Mouse (Mus musculus): Measurements from ENCODE around the gene Kpna3. TPM values are rescaled to one million over a fixed set of nuclear protein-coding genes. Genes with fewer than 3 reads are reported as not detected.

Kpna3 gene
- total RNA-seq, 2 experiments from 2014 or later, result 73.7 to 78.7 TPM

DNA sequence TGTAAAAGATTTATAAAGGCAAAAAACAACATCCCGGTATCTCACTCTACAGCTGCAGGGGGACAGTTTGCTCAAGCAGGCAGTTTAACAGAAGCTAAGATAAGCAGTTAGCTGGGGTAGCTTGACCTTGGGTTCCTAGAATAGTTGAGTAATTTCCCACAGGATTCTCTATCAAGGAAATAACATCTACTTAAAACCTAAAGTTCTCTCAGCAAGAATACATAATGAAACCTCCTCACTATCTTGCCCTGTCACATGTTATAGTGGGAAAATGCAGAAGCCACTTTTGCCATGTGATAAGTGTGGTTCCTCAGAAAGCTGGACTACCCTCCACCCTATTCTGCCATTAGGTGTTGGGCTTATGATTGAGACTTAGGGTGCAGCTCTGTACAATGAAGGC lies 116.9 kb downstream of the Kpna3 start:
- DNase-seq (ENCODE audit: low spot score in 2 of 2), result no peak

DNA sequence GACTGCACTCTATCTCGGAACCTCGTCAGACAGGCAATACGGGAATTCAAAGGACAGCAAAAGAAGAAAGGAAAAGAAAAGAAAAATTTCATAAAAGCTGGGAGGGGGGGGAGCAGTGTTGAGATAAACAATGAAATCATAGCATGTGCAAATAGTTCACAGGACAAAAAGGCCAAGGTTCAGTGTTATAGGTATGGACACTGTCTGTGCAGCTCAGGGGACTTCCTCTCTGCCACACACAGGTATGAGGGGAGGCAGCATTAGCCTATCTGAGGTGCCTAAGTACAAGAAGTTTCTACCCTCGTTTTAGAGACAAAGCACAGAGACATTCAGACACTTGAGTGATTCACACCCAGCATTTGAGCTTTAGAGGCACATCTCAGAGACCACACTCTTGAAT lies 118.5 kb downstream of the Kpna3 start:
- no peak for DNase-seq (ENCODE audit: low spot score in 2 of 2)

DNA sequence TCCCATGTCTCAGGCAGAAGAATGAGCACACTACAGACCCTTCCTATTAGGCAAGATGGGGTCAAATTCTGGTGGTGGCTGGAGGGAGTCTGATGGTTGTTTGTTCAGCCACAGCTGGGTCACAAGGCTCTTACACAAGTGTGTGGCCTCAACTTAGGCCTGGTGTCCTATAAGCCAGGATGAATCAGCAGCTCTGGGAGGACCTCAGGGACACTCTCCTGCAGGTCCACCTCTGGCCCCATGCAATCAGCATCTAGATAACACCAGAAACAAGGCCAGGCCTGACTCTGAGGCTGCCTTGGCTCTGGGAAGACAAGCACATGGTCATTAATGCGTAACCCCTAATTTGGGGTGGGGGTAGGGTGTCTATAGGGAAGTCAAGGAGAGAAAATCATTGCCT lies 118.9 kb downstream of the Kpna3 start:
- DNase-seq (ENCODE audit: low spot score in 2 of 2), result no peak

DNA sequence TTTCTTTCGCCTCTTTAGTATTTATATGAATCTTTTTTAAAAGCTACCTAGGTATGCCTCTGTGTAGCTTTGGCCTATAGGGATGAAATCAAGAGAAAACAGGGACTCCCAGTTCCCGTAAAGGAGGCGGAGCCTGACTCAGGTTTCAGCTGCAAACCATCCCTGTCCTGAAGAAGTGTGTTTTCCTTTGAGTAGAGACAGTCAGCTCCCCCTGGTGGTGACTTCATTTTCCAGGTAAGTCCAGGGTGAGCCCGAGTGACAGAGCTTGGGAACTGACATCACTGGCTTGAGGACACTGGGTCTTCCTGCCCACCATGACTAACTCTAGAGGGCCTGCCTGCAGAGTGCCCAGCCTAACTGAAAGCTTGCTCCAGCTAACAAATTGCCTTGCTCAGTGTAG lies 122.8 kb downstream of the Kpna3 start:
- no peak for DNase-seq (ENCODE audit: low spot score in 2 of 2)

Other genes starting within 250 kb of the Kpna3 start
- 100 to 1,000 TPM; 145 to 161 TPM for gene Sgcg, start 181.4 kb downstream of the Kpna3 start, total RNA-seq (2021)
- gene Arl11, start 130.1 kb downstream of the Kpna3 start, total RNA-seq (2021), result 1 to 10 TPM; 1.1 to 1.4 TPM
- 1 to 10 TPM; 4.1 to 4.2 TPM for gene Ebpl, start 79.4 kb downstream of the Kpna3 start, total RNA-seq (2021)
- 10 to 100 TPM; 22.3 to 29.5 TPM for gene Spryd7, start 117.0 kb upstream of the Kpna3 start, total RNA-seq (2021)
- gene Trim13, start 158.4 kb upstream of the Kpna3 start, total RNA-seq (2021), result 10 to 100 TPM; 13.8 to 20.1 TPM
- gene Kcnrg, start 167.6 kb upstream of the Kpna3 start, total RNA-seq (2021), result under 1 TPM; 0.29 to 0.59 TPM